Mouse (Mus musculus) fat pad, adult 2 months (tissue): ENCODE measurements at regions not wholly inside any gene's neighbourhood (a gene's known extent, or its start where the extent isn't known, plus 50 kb on each side); places are given as distances from the start of the nearest gene placed in this dataset.

Experiments used
- DNase-seq: peaks from one replicate; pipeline ENCODE4 v3.0.0-alpha.2; 2011; ENCODE audit warnings: low read depth, low spot score; ENCODE audit errors: extremely low read depth

- DNase-seq, result no peak
Measured at GRCm38 (mm10) chr9:51379589-51379988, 50.9 kb upstream of the 1810046K07Rik start.

GRCm38 (mm10) chr9:51393921-51394320, 65.2 kb upstream of the 1810046K07Rik start:
- no peak for DNase-seq

GRCm38 (mm10) chr9:51394372-51394771, 65.7 kb upstream of the 1810046K07Rik start:
- DNase-seq, result peak; percentile 26

GRCm38 (mm10) chr9:51396801-51397200, 68.1 kb upstream of the 1810046K07Rik start:
- DNase-seq, result no peak

- no peak for DNase-seq
Measured at GRCm38 (mm10) chr9:51397589-51398220, 69.0 kb upstream of the 1810046K07Rik start.

- no peak for DNase-seq
Measured at GRCm38 (mm10) chr9:51398886-51399285, 70.2 kb upstream of the 1810046K07Rik start.

GRCm38 (mm10) chr9:51399356-51399755, 70.6 kb upstream of the 1810046K07Rik start:
- no peak for DNase-seq

GRCm38 (mm10) chr9:51401779-51402178, 73.1 kb upstream of the 1810046K07Rik start:
- no peak for DNase-seq

- DNase-seq, result peak; percentile 61
Measured at GRCm38 (mm10) chr9:51407978-51408377, 79.3 kb upstream of the 1810046K07Rik start.

- DNase-seq, result no peak
Measured at GRCm38 (mm10) chr9:51418923-51419482, 90.3 kb upstream of the 1810046K07Rik start.

- DNase-seq, result no peak
Measured at GRCm38 (mm10) chr9:51422553-51422952, 93.8 kb upstream of the 1810046K07Rik start.

GRCm38 (mm10) chr9:51423341-51423740, 94.6 kb upstream of the 1810046K07Rik start:
- no peak for DNase-seq

- no peak for DNase-seq
Measured at GRCm38 (mm10) chr9:51430426-51430825, 101.7 kb upstream of the 1810046K07Rik start.

GRCm38 (mm10) chr9:51437130-51437529, 108.4 kb upstream of the 1810046K07Rik start:
- no peak for DNase-seq

- no peak for DNase-seq
Measured at GRCm38 (mm10) chr9:51441773-51442381, 113.2 kb upstream of the 1810046K07Rik start.

- no peak for DNase-seq
Measured at GRCm38 (mm10) chr9:51455690-51456089, 127.0 kb upstream of the 1810046K07Rik start.

GRCm38 (mm10) chr9:51462463-51463024, 133.8 kb upstream of the 1810046K07Rik start:
- no peak for DNase-seq

GRCm38 (mm10) chr9:51470031-51470430, 141.3 kb upstream of the 1810046K07Rik start:
- DNase-seq, result no peak

GRCm38 (mm10) chr9:51476511-51477056, 147.9 kb upstream of the 1810046K07Rik start:
- no peak for DNase-seq

GRCm38 (mm10) chr9:51487840-51488239, 159.1 kb upstream of the 1810046K07Rik start:
- DNase-seq, result no peak

- no peak for DNase-seq
Measured at GRCm38 (mm10) chr9:51507265-51507913, 178.7 kb upstream of the 1810046K07Rik start.
